Mouse (Mus musculus) lung, adult 2 months (tissue): ENCODE data around the gene Ttn. TPM values are rescaled to one million over a fixed set of nuclear protein-coding genes. Genes with fewer than 3 reads are reported as not detected.
"Not testable (repeated sequence)": the region's sequence is repeated elsewhere in the genome, so short reads cannot be mapped to it uniquely, and the experiment has no call there.

Experiments used
- DNase-seq: peaks from one replicate; pipeline ENCODE4 v3.0.0; 2022
- H3K4me1 ChIP-seq: fragments of 200-500 bp; 2 replicates; pipeline ENCODE4 v1.6.1; 2011; ENCODE audit warnings: low read length; ENCODE audit not compliant: control insufficient read depth, insufficient read depth
- H3K4me3 ChIP-seq: fragments of 200-500 bp; replicated peaks from 2 replicates; pipeline ENCODE3; 2011; ENCODE audit warnings: low read depth, mild to moderate bottlenecking, control low read depth, low read length; ENCODE audit errors: extremely low read depth
- CTCF ChIP-seq: fragments of 200-500 bp; IDR thresholded peaks from 2 replicates; pipeline ENCODE4 v1.5.1; 2011; ENCODE audit warnings: mild to moderate bottlenecking, low read length, control low read depth; ENCODE audit not compliant: insufficient read depth
- POLR2A ChIP-seq: fragments of 200-500 bp; IDR thresholded peaks from 2 replicates; pipeline ENCODE4 v1.6.1; 2011; ENCODE audit warnings: low read depth, mild to moderate bottlenecking, control low read depth, low read length, borderline replicate concordance; ENCODE audit errors: extremely low read depth
- WGBS: fragments of 180-500 bp; shearing (Covaris S2); methylation state at CpG from one replicate; pipeline ENCODE4 v1.1.7; 2018; 5-methylcytosine and 5-hydroxymethylcytosine counted together
- polyA plus RNA-seq: library from polyadenylated mRNA; depleted of rRNA; stranded (reverse); fragments of >200 nt; gene quantifications from 2 replicates; pipeline ENCODE4 v1.2.3, GENCODE M21; 2012; rRNA removed

Gene Ttn
- polyA plus RNA-seq: 0.71 and 6.3 TPM in 2 replicates

DNA sequence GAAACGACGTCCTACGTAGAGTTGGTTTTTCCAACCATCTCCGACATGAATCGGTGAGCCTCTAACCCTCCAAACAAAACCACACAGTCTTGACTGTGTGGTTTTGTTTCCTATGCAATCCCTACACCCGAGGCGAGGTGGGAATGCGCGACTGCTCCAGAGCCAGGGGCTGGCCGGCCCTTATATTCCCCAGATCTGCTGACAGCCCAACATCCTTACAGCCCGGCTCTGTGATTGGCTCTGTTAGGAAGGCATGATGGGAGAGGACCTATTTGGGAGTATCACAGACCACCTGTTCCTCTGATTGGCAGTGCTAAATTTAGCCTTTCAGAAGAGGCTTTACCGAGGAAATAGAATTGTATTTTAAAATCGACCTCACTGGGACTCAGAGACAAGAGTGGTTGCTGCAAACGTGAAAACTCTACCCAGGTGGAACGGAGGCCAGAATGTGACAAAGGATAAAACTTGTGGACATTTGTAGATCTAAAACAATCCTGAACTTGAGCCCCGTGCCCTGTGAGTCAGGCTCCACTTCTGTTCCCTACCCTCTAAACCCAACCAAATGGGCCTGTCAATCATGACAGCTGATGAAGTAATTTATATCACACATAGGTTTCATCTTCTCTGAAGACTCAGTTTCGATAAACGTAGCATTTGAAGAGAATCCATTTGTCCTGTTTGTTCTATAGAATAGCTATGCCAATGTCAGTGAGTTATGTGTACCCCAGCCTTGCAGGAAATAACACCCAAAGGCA lies at the start of gene Ttn:
Gene Ttn, minus strand, starts transcription at position 157 of the 755 bp plus-strand sequence.
- WGBS: 76% methylated on average over 18 of the region's 18 CpGs
- no peak for TF ChIP-seq POLR2A
- no peak for TF ChIP-seq CTCF
- DNase-seq: no peak
- Histone ChIP-seq H3K4me3 (no peak within 1 kb of the TSS), H3K4me1 (no peaks in the 10 kb centered on the region; the same call in 1 of the 2 replicates)

DNA sequence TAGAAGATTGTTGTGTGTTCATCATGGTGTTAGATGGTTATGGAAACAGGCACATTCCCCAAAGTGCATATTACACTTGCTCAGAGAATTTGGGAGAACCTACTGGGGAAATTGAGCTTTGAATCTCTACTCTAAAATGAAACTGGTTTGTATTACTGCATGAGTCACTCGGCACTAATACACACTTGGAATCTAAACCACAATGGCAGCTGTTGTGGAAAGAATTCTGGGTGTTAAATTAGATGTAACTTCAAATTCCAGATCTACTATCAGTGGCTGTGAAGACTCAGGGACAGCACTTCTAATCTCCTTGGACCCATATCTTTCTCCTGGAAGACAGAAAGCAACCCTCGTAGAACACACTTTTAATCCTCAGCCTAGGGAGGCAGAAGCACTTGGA lies 38.3 kb upstream of the Ttn start:
- H3K4me3 ChIP-seq: no peak overlapping the region
- 73% methylated on average over 2 of the region's 2 CpGs for WGBS
- TF ChIP-seq CTCF: no peak
- TF ChIP-seq POLR2A: no peak
- no peaks in the 10 kb centered on the region for H3K4me1 ChIP-seq
- DNase-seq: no peak

DNA sequence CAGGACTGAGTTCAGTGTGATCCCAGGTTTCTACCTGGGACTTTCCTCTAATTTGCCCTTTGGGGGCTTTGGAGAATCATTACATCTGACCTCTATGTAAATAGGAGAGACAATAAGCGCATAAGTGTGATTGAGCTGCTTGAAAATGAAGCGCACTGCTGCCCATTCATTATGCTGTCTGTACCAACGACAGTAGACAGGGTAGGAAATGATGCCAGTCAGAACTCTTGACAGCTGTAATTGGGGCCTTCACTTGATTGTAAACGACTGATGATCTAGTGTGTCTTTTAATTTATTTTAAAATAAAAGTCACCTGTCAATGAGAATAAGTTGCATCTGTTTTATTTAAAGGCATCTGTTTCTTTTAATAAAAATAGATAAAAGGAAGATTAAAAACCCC lies 35.4 kb upstream of the Ttn start:
- no peaks in the 10 kb centered on the region for H3K4me1 ChIP-seq
- TF ChIP-seq POLR2A: no peak
- no peak for TF ChIP-seq CTCF
- no peak overlapping the region for H3K4me3 ChIP-seq
- WGBS: 71% methylated on average over 4 of the region's 4 CpGs
- no peak for DNase-seq

DNA sequence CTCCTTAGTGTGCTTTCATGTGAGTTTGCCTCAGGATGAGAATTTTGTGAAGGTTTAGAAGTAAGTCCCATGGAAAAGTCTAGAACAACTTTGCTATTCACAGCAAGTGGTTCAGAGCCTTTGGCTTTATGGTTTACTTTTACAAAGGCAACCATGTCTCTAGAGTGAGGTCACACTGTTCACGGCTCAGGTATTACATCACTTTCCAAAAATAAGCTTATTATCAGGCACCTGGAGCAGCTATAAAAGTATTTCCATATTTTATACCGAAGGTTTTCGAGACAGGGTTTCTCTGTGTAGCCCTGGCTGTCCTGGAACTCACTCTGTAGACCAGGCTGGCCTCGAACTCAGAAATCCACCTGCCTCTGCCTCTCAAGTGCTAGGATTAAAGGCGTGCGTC lies 31.1 kb upstream of the Ttn start:
- not testable (repeated sequence) for DNase-seq, H3K4me3 ChIP-seq, H3K4me1 ChIP-seq
- 73% methylated on average over 6 of the region's 6 CpGs for WGBS

DNA sequence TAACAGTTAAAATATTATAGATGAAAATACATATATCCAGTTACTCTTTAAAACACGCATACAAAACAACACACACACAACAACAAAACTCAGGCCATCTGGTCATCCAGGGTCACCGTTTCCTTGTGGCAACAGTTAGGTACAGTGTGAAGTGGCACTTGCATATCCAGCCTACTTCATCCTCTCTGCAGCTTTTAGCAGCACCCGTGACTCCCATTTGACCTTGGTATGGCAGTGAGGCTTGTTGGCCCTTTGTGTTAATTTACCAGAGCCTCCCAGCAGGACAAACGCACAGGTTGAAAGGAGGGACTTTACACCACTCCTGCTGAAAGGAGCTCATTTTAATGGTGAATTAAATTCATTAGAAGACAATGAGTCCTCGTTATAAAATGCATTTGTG lies 29.6 kb upstream of the Ttn start:
- no peak for TF ChIP-seq CTCF
- no peak for TF ChIP-seq POLR2A
- WGBS: 76% methylated on average over 5 of the region's 5 CpGs
- no peaks in the 10 kb centered on the region for H3K4me1 ChIP-seq
- no peak for DNase-seq
- H3K4me3 ChIP-seq: no peak overlapping the region

DNA sequence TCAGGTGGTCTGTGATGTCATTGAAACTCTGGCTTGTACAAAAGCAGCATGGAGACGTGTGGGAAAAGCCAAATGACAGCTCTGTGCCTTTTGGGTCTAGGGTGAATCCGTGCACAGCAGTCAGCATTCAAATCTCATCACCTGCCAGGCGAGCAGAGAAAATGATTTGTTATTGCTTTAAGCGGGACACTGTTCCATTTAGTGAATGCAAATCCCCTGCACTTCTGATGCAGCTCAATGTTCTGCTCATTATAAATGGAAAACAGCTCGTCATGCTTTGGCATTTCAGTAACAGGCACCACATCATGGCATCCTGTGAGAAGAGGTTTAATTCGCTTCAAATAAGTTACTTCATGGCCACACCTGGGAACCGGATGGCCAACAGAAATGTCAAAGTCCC lies 24.7 kb upstream of the Ttn start:
- WGBS: 76% methylated on average over 7 of the region's 7 CpGs

DNA sequence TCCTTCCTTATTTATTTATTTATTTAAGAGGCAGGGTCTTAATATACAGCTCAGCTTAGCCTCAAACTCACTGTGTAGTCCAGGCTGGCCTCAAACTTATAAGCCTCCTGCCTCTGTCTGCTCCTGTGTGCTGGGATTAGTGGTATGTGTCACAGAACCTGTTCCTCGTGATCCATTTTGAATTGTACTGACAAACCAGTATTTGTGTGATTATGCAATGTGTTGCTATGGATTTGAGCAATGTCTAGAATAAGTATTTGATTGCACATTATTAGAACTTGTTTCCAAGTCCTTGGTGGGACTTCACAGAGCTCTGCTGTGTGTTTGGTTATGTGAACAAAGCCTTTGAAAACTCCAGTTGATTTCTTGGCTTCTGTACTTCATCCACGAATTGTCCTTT lies 20.8 kb upstream of the Ttn start:
- WGBS: 47% methylated on average over 2 of the region's 2 CpGs
- H3K4me3 ChIP-seq: no peak overlapping the region
- TF ChIP-seq POLR2A: no peak
- no peak for TF ChIP-seq CTCF
- no peaks in the 10 kb centered on the region for H3K4me1 ChIP-seq
- DNase-seq: no peak

More for the DNA sequence above, 24.7 kb upstream of the Ttn start:
- no peak for DNase-seq
- no peak for TF ChIP-seq CTCF
- no peak for TF ChIP-seq POLR2A
- H3K4me3 ChIP-seq: no peak overlapping the region
- H3K4me1 ChIP-seq: no peaks in the 10 kb centered on the region

DNA sequence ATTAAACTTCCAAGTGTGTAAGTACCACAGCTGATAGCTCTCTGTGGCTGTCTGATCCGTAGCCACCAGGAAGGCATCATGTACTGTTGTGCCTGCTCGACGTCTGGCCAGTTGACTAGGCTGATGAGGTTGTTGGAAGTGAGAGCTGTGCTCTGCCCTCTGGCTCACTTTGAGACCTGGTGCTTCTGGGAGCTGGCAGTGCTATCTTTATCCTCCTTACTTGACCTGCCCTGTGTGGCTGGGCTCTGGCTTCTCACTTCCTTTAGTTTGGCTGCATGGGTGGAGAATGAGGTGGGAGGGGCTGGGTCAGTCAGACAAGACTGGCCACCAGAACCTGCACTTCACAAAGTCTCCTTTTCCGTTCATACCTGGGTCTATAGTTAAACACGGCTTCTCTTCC lies 16.0 kb upstream of the Ttn start:
- no peak overlapping the region for H3K4me3 ChIP-seq
- no peaks in the 10 kb centered on the region for H3K4me1 ChIP-seq
- 53% methylated on average over 5 of the region's 5 CpGs for WGBS
- no peak for DNase-seq
- no peak for TF ChIP-seq CTCF
- no peak for TF ChIP-seq POLR2A

DNA sequence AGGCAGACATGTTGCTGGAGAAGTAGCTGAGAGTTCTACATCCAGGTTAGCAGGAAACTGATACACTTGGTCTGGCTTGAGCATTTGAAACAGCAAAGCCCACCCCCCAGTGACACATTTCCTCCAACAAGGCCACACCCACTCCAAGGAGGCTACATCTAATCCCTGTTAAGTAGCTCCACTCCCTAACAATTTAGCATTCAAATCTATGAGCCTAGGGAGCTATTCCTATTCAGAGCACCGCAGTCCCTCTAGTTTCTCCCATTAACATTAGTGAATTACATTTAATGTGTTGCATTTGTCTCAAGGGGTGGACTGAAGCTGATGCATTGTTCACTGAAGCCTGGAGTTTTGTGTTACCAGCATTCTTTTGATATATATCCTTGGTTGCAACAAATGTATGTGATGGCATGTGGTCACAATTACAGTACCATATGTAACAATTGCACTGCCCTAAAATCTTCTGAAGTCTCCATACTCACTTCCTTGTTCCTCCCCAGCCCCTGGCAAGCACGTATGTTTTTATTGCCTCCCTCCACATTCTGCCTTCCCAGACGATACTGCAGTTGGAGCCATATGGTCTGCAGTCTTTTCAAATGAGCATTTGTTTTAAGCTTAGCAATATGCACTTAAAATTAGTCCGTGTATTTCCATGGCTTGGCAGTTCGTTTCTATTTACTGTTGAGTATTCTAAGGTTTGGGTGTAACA lies 10.3 kb upstream of the Ttn start:
- Histone ChIP-seq H3K4me1 (no peaks in the 10 kb centered on the region), H3K4me3 (no peak overlapping the region)
- TF ChIP-seq CTCF (no peak), POLR2A (no peak)
- no peak for DNase-seq
- 80% methylated on average over 5 of the region's 5 CpGs for WGBS

DNA sequence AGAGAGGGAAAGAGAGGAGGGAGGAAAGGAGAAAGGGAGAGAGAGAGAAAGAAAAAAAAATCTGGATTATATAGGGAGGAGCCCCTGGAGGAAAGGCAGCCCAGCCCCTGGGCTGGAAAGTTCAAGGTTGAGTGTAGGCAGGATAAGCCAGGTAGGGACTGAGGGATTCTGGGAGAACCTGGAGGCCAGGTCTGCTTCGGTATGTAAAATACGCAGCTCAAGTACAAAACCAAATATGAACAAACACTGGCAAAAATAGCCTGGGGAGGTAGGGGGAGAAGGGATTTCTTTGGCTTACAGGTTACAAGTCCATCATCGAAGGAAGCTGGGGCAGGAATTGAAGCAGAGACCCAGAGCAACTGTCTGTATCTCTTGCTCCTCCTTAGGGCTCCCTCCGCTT lies 5.0 kb upstream of the Ttn start:
- TF ChIP-seq CTCF (no peak), POLR2A (no peak)
- Histone ChIP-seq H3K4me1 (no peaks in the 10 kb centered on the region), H3K4me3 (no peak overlapping the region)
- 77% methylated on average over 4 of the region's 4 CpGs for WGBS
- DNase-seq: peak; percentile 12
